Mouse (Mus musculus) hindbrain, embryonic 10.5 days (tissue): ENCODE results near the gene Rec114. TPM values are rescaled to one million over a fixed set of nuclear protein-coding genes. Genes with fewer than 3 reads are reported as not detected.
A peak's percentile ranks its signal among the peaks of the same experiment; 100 is the strongest.

Experiments
- DNase-seq: peaks from one replicate; pipeline ENCODE4 v3.0.0-alpha.2; 2017; ENCODE audit warnings: low spot score
- H3K27ac ChIP-seq: fragments of 300-500 bp; sonication (generic); 2 replicates; pipeline ENCODE4 v1.5.1; 2016; ENCODE audit warnings: mild to moderate bottlenecking, moderate library complexity
- H3K27me3 ChIP-seq: fragments of 300-500 bp; sonication (generic); 2 replicates; pipeline ENCODE4 v1.6.1; 2016; ENCODE audit warnings: mild to moderate bottlenecking; ENCODE audit not compliant: poor library complexity, insufficient read depth, severe bottlenecking
- H3K36me3 ChIP-seq: fragments of 300-500 bp; sonication (generic); 2 replicates; pipeline ENCODE4 v1.6.1; 2016; ENCODE audit warnings: mild to moderate bottlenecking, moderate library complexity
- H3K4me1 ChIP-seq: fragments of 300-500 bp; sonication (generic); replicated peaks from 2 replicates; pipeline ENCODE4 v1.6.1; 2016; ENCODE audit warnings: mild to moderate bottlenecking
- H3K4me3 ChIP-seq: fragments of 300-500 bp; sonication (generic); 2 replicates; pipeline ENCODE4 v1.5.1; 2016; ENCODE audit warnings: mild to moderate bottlenecking, moderate library complexity
- H3K9me3 ChIP-seq: fragments of 300-500 bp; sonication (generic); 2 replicates; pipeline ENCODE4 v1.6.1; 2016; ENCODE audit warnings: mild to moderate bottlenecking, moderate library complexity
- WGBS: fragments of 180-500 bp; shearing (Covaris S2); methylation state at CpG from one replicate; pipeline ENCODE4 v1.1.7; 2016; 5-methylcytosine and 5-hydroxymethylcytosine counted together
- polyA plus RNA-seq: library from polyadenylated mRNA; unstranded; fragments of >200 nt; fragmentation: Nextera tagmentation; extraction: Ambion mirVana; gene quantifications from 2 replicates; pipeline ENCODE4 v1.2.1, GENCODE M21; 2016

The Rec114 gene
- polyA plus RNA-seq, 1 experiment from 2014 or later, result 1.7 TPM

GRCm38 (mm10) chr9:58672474-58672873 is 71.3 kb downstream of the Rec114 start:
- Histone ChIP-seq H3K4me3 (no peak overlapping the region), H3K9me3 (no peaks in the 10 kb centered on the region), H3K36me3 (no peaks in the 10 kb centered on the region), H3K27me3 (no peaks in the 10 kb centered on the region), H3K27ac (no peak overlapping the region), H3K4me1 (0 out of 2 replicates have a peak, but pooled peaks cover 8% of the 10 kb centered on the region)
- 58% methylated on average over 4 of the region's 4 CpGs for WGBS
- DNase-seq, result no peak

- WGBS, result 92% methylated on average over 6 of the region's 6 CpGs
- Histone ChIP-seq H3K4me1 (0 out of 2 replicates have a peak, but pooled peaks cover 12% of the 10 kb centered on the region), H3K27me3 (no peaks in the 10 kb centered on the region), H3K36me3 (peaks cover 3% of the 10 kb centered on the region; the same call in 1 of the 2 replicates), H3K4me3 (no peak overlapping the region), H3K27ac (no peak overlapping the region), H3K9me3 (no peaks in the 10 kb centered on the region)
- DNase-seq, result no peak
Observed at GRCm38 (mm10) chr9:58669819-58670218, 73.9 kb downstream of the Rec114 start.

GRCm38 (mm10) chr9:58669071-58669470 is 74.7 kb downstream of the Rec114 start:
- DNase-seq, result no peak
- H3K9me3 ChIP-seq, result no peaks in the 10 kb centered on the region
- H3K4me3 ChIP-seq, result no peak overlapping the region
- 70% methylated on average over 3 of the region's 3 CpGs for WGBS
- H3K27ac ChIP-seq, result no peak overlapping the region
- H3K4me1 ChIP-seq, result 0 out of 2 replicates have a peak, but pooled peaks cover 9% of the 10 kb centered on the region
- peaks cover 10% of the 10 kb centered on the region for H3K36me3 ChIP-seq
- no peaks in the 10 kb centered on the region for H3K27me3 ChIP-seq

GRCm38 (mm10) chr9:58668171-58668570 is 75.6 kb downstream of the Rec114 start:
- H3K27me3 ChIP-seq, result no peaks in the 10 kb centered on the region
- no peak overlapping the region for H3K4me3 ChIP-seq
- 92% methylated on average over 3 of the region's 3 CpGs for WGBS
- H3K27ac ChIP-seq, result peak overlapping the region; percentile 23; the same call in 1 of the 2 replicates
- H3K36me3 ChIP-seq, result peaks cover 11% of the 10 kb centered on the region
- 0 out of 2 replicates have a peak, but pooled peaks cover 9% of the 10 kb centered on the region for H3K4me1 ChIP-seq
- no peaks in the 10 kb centered on the region for H3K9me3 ChIP-seq
- no peak for DNase-seq

GRCm38 (mm10) chr9:58667244-58667643 is 76.5 kb downstream of the Rec114 start:
- H3K36me3 ChIP-seq, result peaks cover 21% of the 10 kb centered on the region
- WGBS, result 61% methylated on average over 9 of the region's 9 CpGs
- H3K4me3 ChIP-seq, result no peak overlapping the region
- no peaks in the 10 kb centered on the region for H3K9me3 ChIP-seq
- no peaks in the 10 kb centered on the region for H3K27me3 ChIP-seq
- H3K27ac ChIP-seq, result no peak overlapping the region
- DNase-seq, result no peak
- 0 out of 2 replicates have a peak, but pooled peaks cover 9% of the 10 kb centered on the region for H3K4me1 ChIP-seq

- H3K4me3 ChIP-seq, result no peak overlapping the region
- DNase-seq, result no peak
- 53% methylated on average over 9 of the region's 9 CpGs for WGBS
- peaks cover 26% of the 10 kb centered on the region for H3K36me3 ChIP-seq
- H3K9me3 ChIP-seq, result no peaks in the 10 kb centered on the region
- no peaks in the 10 kb centered on the region for H3K27me3 ChIP-seq
- 0 out of 2 replicates have a peak, but pooled peaks cover 9% of the 10 kb centered on the region for H3K4me1 ChIP-seq
- peak overlapping the region; percentile 40; the same call in 1 of the 2 replicates for H3K27ac ChIP-seq
Observed at GRCm38 (mm10) chr9:58666191-58666590, 77.6 kb downstream of the Rec114 start.

- Histone ChIP-seq H3K4me1 (0 out of 2 replicates have a peak, but pooled peaks cover 9% of the 10 kb centered on the region), H3K9me3 (no peaks in the 10 kb centered on the region), H3K36me3 (peaks cover 30% of the 10 kb centered on the region), H3K27me3 (no peaks in the 10 kb centered on the region), H3K4me3 (no peak overlapping the region), H3K27ac (no peak overlapping the region)
- no peak for DNase-seq
- 88% methylated on average over 9 of the region's 9 CpGs for WGBS
Observed at GRCm38 (mm10) chr9:58665492-58665891, 78.3 kb downstream of the Rec114 start.

GRCm38 (mm10) chr9:58662791-58663190 is 81.0 kb downstream of the Rec114 start:
- Histone ChIP-seq H3K27ac (no peak overlapping the region; the same call in 1 of the 2 replicates), H3K27me3 (no peaks in the 10 kb centered on the region), H3K4me1 (0 out of 2 replicates have a peak, but pooled peaks cover 5% of the 10 kb centered on the region), H3K9me3 (no peaks in the 10 kb centered on the region), H3K36me3 (peaks cover 39% of the 10 kb centered on the region), H3K4me3 (no peak overlapping the region)
- DNase-seq, result no peak
- WGBS, result 88% methylated on average over 3 of the region's 3 CpGs

GRCm38 (mm10) chr9:58662007-58662406 is 81.8 kb downstream of the Rec114 start:
- Histone ChIP-seq H3K36me3 (peaks cover 44% of the 10 kb centered on the region), H3K27ac (no peak overlapping the region), H3K27me3 (no peaks in the 10 kb centered on the region), H3K4me3 (no peak overlapping the region), H3K4me1 (0 out of 2 replicates have a peak, but pooled peaks cover 4% of the 10 kb centered on the region), H3K9me3 (no peaks in the 10 kb centered on the region)
- WGBS, result 89% methylated on average over 4 of the region's 4 CpGs
- DNase-seq, result no peak

- WGBS, result 93% methylated on average over 3 of the region's 3 CpGs
- Histone ChIP-seq H3K36me3 (peaks cover 44% of the 10 kb centered on the region), H3K27ac (no peak overlapping the region), H3K4me1 (no peaks in the 10 kb centered on the region), H3K27me3 (no peaks in the 10 kb centered on the region), H3K9me3 (no peaks in the 10 kb centered on the region), H3K4me3 (no peak overlapping the region)
- no peak for DNase-seq
Observed at GRCm38 (mm10) chr9:58660673-58661072, 83.1 kb downstream of the Rec114 start.

GRCm38 (mm10) chr9:58659989-58660388 is 83.8 kb downstream of the Rec114 start:
- 89% methylated on average over 9 of the region's 9 CpGs for WGBS
- H3K27ac ChIP-seq, result no peak overlapping the region

GRCm38 (mm10) chr9:58659331-58659730 is 84.4 kb downstream of the Rec114 start:
- Histone ChIP-seq H3K9me3 (no peaks in the 10 kb centered on the region), H3K27me3 (no peaks in the 10 kb centered on the region), H3K27ac (peak overlapping the region; percentile 23; the same call in 1 of the 2 replicates), H3K36me3 (peaks cover 37% of the 10 kb centered on the region), H3K4me1 (no peaks in the 10 kb centered on the region), H3K4me3 (no peak overlapping the region)
- DNase-seq, result no peak
- 85% methylated on average over 3 of the region's 3 CpGs for WGBS

More at GRCm38 (mm10) chr9:58659989-58660388, 83.8 kb downstream of the Rec114 start:
- Histone ChIP-seq H3K4me3 (no peak overlapping the region), H3K4me1 (no peaks in the 10 kb centered on the region), H3K9me3 (no peaks in the 10 kb centered on the region), H3K27me3 (no peaks in the 10 kb centered on the region), H3K36me3 (peaks cover 41% of the 10 kb centered on the region)
- DNase-seq, result no peak

GRCm38 (mm10) chr9:58658596-58659309 is 85.0 kb downstream of the Rec114 start:
- no peak for DNase-seq
- Histone ChIP-seq H3K4me3 (no peak overlapping the region), H3K27ac (no peak overlapping the region), H3K36me3 (peaks cover 33% of the 10 kb centered on the region), H3K9me3 (no peaks in the 10 kb centered on the region), H3K4me1 (no peaks in the 10 kb centered on the region), H3K27me3 (no peaks in the 10 kb centered on the region)
- 89% methylated on average over 4 of the region's 4 CpGs for WGBS
